Mouse (Mus musculus): ENCODE results near the gene Bmp2. TPM values are rescaled to one million over a fixed set of nuclear protein-coding genes. Genes with fewer than 3 reads are reported as not detected.
A peak's percentile ranks its signal among the peaks of the same experiment; 100 is the strongest.

The Bmp2 gene
- polyA plus RNA-seq, 1 experiment from 2014 or later = 2.5 TPM

DNA sequence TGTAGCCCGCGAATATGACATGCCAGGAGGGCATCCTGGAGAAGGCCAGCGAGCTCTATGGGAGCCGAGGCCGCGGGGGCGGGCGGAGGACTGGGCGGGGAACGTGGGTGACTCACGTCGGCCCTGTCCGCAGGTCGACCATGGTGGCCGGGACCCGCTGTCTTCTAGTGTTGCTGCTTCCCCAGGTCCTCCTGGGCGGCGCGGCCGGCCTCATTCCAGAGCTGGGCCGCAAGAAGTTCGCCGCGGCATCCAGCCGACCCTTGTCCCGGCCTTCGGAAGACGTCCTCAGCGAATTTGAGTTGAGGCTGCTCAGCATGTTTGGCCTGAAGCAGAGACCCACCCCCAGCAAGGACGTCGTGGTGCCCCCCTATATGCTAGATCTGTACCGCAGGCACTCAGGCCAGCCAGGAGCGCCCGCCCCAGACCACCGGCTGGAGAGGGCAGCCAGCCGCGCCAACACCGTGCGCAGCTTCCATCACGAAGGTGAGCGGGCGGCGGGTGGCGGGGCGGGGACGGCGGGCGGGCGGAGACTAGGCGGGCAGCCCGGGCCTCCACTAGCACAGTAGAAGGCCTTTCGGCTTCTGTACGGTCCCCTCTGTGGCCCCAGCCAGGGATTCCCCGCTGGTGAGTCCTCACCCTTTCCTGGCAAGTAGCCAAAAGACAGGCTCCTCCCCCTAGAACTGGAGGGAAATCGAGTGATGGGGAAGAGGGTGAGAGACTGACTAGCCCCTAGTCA, 2.5 kb downstream of the Bmp2 start:
- Histone ChIP-seq H3K9me3 (ENCODE audit: control insufficient read depth, low read length) (no peaks in the 10 kb centered on the region), H3K4me1 (ENCODE audit: control insufficient read depth, insufficient read depth, low read depth, low read length) (peaks cover 18% of the 10 kb centered on the region), H3K4me2 (ENCODE audit: low read length) (peak overlapping the region; percentile 96), H3K9ac (ENCODE audit: low read depth, low read length) (peak overlapping the region; percentile 59), H3K27me3 (replicated peaks; ENCODE audit: control insufficient read depth, insufficient read depth, low read length) (peaks cover 13% of the 10 kb centered on the region), H3K36me3 (ENCODE audit: control insufficient read depth, insufficient read depth, low read length) (no peaks in the 10 kb centered on the region), H3K4me3 (ENCODE audit: low read length) (peak overlapping the region; percentile 49), H3K27ac (ENCODE audit: low read depth, low read length) (no peak overlapping the region)
- ATAC-seq = peak; percentile 53
- 1% methylated on average over 53 of the region's 55 CpGs for WGBS

DNA sequence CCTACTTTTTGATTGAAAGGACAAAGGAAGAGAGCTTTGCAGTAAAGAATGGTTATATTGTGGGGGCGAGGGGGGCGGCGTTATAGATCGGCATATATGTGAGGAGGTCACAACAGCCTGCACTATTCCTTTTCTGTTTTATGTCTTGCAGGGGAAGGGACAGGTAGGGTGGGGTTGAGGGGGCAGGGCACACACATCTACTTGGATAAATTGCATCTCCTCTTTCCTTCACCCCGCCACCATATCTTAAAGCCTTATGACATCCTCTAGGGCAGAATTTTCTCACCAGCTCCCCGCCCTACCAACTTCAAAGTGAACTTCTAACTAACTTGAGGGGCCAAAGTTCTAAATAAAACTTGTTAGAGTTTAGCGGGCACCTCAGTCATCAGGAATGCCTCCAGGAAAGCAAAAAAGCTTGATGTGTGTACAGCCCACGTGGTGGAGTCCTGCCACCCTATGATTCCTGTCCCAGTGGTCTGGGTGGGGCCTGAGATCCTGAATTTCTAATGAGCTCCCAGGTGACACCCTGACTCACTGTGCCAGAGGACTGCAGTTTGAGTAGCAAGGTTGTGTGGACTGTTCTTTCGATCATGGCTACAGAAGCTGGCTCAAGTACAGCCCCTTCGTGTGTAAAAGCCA, 12.4 kb downstream of the Bmp2 start:
- Histone ChIP-seq H3K9me3 (ENCODE audit: control insufficient read depth, low read length) (no peaks in the 10 kb centered on the region), H3K4me3 (ENCODE audit: low read length) (no peak overlapping the region), H3K27me3 (replicated peaks; ENCODE audit: control insufficient read depth, insufficient read depth, low read length) (no peaks in the 10 kb centered on the region), H3K4me2 (ENCODE audit: low read length) (no peak overlapping the region), H3K27ac (ENCODE audit: low read depth, low read length) (no peak overlapping the region), H3K4me1 (ENCODE audit: control insufficient read depth, insufficient read depth, low read depth, low read length) (no peaks in the 10 kb centered on the region), H3K9ac (ENCODE audit: low read depth, low read length) (no peak overlapping the region), H3K36me3 (ENCODE audit: control insufficient read depth, insufficient read depth, low read length) (no peaks in the 10 kb centered on the region)
- WGBS = 78% methylated on average over 10 of the region's 10 CpGs
- no peak for ATAC-seq

DNA sequence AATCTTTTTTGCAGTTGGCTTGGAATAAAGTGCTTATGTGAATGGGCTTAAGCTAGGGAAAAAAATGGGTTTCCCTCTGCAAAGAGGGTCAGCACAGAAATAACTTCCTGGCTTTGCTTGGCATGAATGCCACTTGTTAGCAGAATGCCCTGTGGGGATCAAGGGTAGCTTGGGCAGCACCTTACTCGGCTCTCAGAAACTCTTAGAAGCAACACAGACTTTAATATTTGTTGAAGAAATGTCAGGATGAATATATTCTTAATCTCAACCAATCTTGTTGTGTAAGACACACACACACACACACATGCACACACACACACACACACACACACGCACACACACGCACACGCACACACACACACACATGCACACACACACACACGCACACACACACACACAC, 13.5 kb downstream of the Bmp2 start:
- H3K36me3 ChIP-seq (ENCODE audit: control insufficient read depth, insufficient read depth, low read length) = no peaks in the 10 kb centered on the region
- WGBS = over 99% methylated on average over 5 of the region's 5 CpGs
- no peak overlapping the region for H3K4me3 ChIP-seq (ENCODE audit: low read length)
- H3K27ac ChIP-seq (ENCODE audit: low read depth, low read length) = no peak overlapping the region
- H3K9me3 ChIP-seq (ENCODE audit: control insufficient read depth, low read length) = no peaks in the 10 kb centered on the region
- H3K4me2 ChIP-seq (ENCODE audit: low read length) = no peak overlapping the region
- ATAC-seq = no peak
- H3K4me1 ChIP-seq (ENCODE audit: control insufficient read depth, insufficient read depth, low read depth, low read length) = no peaks in the 10 kb centered on the region
- no peak overlapping the region for H3K9ac ChIP-seq (ENCODE audit: low read depth, low read length)
- no peaks in the 10 kb centered on the region for H3K27me3 ChIP-seq (replicated peaks; ENCODE audit: control insufficient read depth, insufficient read depth, low read length)

DNA sequence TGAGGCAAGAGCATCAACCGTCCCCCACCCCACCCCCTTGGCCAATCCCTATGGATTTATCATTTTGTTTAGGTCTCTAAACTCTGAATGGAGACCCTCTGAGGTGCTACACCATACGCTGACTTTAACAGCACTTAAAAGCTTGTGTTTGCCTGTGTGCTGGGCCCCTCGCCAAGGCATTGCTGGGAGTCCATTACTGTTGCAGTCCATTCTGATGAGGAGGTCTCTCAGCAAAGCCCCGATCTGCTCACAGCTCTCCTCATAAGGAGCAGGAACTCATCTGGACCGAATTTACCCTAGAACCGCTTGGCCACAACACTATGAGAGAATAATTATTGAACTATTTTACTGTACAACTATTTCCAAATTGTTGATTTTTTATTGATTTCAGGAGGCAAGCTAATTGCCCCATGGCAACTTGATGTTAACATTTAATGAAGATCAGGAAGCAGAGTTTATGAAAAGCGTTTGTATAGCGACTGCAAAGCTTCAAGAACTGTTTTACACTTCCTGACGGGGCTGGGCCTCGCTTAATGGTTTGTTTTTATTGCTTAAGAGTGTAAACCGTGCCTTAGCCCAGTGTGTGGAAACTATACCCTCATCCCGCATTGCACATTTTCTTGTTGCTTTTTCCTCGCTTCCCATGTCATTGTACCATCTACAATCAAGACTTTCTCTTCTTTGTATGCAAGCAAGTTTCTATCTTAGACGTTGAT, 14.2 kb downstream of the Bmp2 start:
- Histone ChIP-seq H3K9me3 (ENCODE audit: control insufficient read depth, low read length) (no peaks in the 10 kb centered on the region), H3K4me3 (ENCODE audit: low read length) (no peak overlapping the region), H3K36me3 (ENCODE audit: control insufficient read depth, insufficient read depth, low read length) (no peaks in the 10 kb centered on the region), H3K4me2 (ENCODE audit: low read length) (no peak overlapping the region), H3K4me1 (ENCODE audit: control insufficient read depth, insufficient read depth, low read depth, low read length) (no peaks in the 10 kb centered on the region), H3K9ac (ENCODE audit: low read depth, low read length) (no peak overlapping the region), H3K27me3 (replicated peaks; ENCODE audit: control insufficient read depth, insufficient read depth, low read length) (no peaks in the 10 kb centered on the region), H3K27ac (ENCODE audit: low read depth, low read length) (no peak overlapping the region)
- 76% methylated on average over 14 of the region's 14 CpGs for WGBS
- no peak for ATAC-seq

DNA sequence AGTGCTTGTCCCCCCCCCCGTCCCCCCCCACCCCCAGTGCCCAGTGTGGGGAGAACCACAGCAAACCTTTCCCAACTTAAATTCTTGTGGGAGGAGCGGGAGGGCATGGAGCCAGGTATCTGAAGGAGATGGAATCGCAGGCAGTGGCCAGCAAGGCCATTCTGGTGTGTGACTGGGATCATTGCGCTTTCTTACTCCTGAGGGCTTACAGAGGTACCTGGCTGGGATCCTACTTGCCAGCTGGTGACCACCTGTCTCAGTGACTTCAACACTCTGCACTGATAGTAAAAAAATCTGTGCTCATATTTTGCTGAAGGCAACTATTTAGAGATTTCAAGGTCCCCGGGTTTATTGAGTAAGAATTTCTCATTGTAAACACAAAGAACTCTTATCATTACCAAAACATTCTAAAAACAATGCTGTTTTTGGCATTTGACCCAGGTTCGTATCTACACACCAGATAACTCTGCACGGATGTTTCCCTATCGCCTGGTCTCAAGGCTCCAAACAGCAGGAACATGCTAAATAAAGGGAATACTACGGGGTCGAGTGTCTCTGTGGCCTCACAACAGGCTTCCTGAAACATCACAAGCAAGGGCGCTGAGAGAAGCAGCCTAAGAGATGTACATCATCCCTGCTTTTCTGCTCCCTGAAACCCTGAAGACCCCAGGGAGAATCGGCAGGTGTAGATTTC, 39.8 kb downstream of the Bmp2 start:
- no peak for ATAC-seq
- H3K36me3 ChIP-seq (ENCODE audit: control insufficient read depth, insufficient read depth, low read length) = no peaks in the 10 kb centered on the region
- H3K27ac ChIP-seq (ENCODE audit: low read depth, low read length) = no peak overlapping the region
- H3K27me3 ChIP-seq (replicated peaks; ENCODE audit: control insufficient read depth, insufficient read depth, low read length) = no peaks in the 10 kb centered on the region
- no peak overlapping the region for H3K4me2 ChIP-seq (ENCODE audit: low read length)
- H3K9me3 ChIP-seq (ENCODE audit: control insufficient read depth, low read length) = no peaks in the 10 kb centered on the region
- WGBS = 55% methylated on average over 12 of the region's 12 CpGs
- no peak overlapping the region for H3K4me3 ChIP-seq (ENCODE audit: low read length)
- H3K4me1 ChIP-seq (ENCODE audit: control insufficient read depth, insufficient read depth, low read depth, low read length) = peaks cover 6% of the 10 kb centered on the region
- H3K9ac ChIP-seq (ENCODE audit: low read depth, low read length) = no peak overlapping the region

Small RNA genes within 50 kb of the gene (microRNA-seq; reads per million reads assigned to microRNA genes)
- gene Mir3090 = not detected

Data from hindbrain, embryonic 16.5 days (tissue).